Mouse (Mus musculus) heart, embryonic 14.5 days (tissue): Measurements from ENCODE around the gene Mvb12b. TPM values are rescaled to one million over a fixed set of nuclear protein-coding genes. Genes with fewer than 3 reads are reported as not detected.

Experiments used
- ATAC-seq: fragments of 200-750 bp; cut with Nextera tagmentation; 2 replicates; pipeline ENCODE4 v1.8.0; 2017; ENCODE audit warnings: low read depth, moderate TSS enrichment; ENCODE audit not compliant: insufficient number of reproducible peaks, insufficient read depth, low FRiP score
- H3K27ac ChIP-seq, 2 experiments: fragments of 200-500 bp in 1 of 2; fragments of 300-500 bp in 1 of 2; sonication (generic) in 1 of 2; replicated peaks in 1 of 2; 2 replicates each; pipeline ENCODE4 v1.5.1; 2012 to 2014; ENCODE audit warnings: low read depth in 2 of 2, low read length in 2 of 2, control low read depth in 1 of 2, mild to moderate bottlenecking in 1 of 2, mixed read lengths in 1 of 2; ENCODE audit not compliant: control insufficient read depth in 1 of 2, insufficient read depth in 1 of 2
- H3K27me3 ChIP-seq: fragments of 300-500 bp; sonication (generic); 2 replicates; pipeline ENCODE4 v1.6.1; 2014; ENCODE audit warnings: mild to moderate bottlenecking, low read length, control low read depth; ENCODE audit not compliant: control insufficient read depth, insufficient read depth
- H3K36me3 ChIP-seq: fragments of 300-500 bp; sonication (generic); 2 replicates; pipeline ENCODE4 v1.6.1; 2014; ENCODE audit warnings: mild to moderate bottlenecking, control low read depth, low read length, mixed read lengths; ENCODE audit not compliant: control insufficient read depth, insufficient read depth
- H3K4me1 ChIP-seq, 2 experiments: fragments of 200-500 bp in 1 of 2; fragments of 300-500 bp in 1 of 2; sonication (generic) in 1 of 2; 2 replicates each; pipeline ENCODE4 v1.6.1; 2012 to 2014; ENCODE audit warnings: low read length in 2 of 2, control low read depth in 1 of 2, mixed read lengths in 1 of 2; ENCODE audit not compliant: control insufficient read depth in 2 of 2, insufficient read depth in 2 of 2
- H3K4me2 ChIP-seq: fragments of 300-500 bp; sonication (generic); 2 replicates; pipeline ENCODE4 v1.6.1; 2014; ENCODE audit warnings: mild to moderate bottlenecking, low read length
- H3K4me3 ChIP-seq, 2 experiments: fragments of 200-500 bp in 1 of 2; fragments of 300-500 bp in 1 of 2; sonication (generic) in 1 of 2; 2 replicates each; pipeline ENCODE4 v1.5.1; 2012 to 2014; ENCODE audit warnings: low read length in 2 of 2, mild to moderate bottlenecking in 2 of 2, control low read depth in 1 of 2, low read depth in 1 of 2, moderate library complexity in 1 of 2; ENCODE audit not compliant: control insufficient read depth in 1 of 2, insufficient read depth in 1 of 2
- H3K9ac ChIP-seq: fragments of 300-500 bp; sonication (generic); 2 replicates; pipeline ENCODE4 v1.6.1; 2014; ENCODE audit warnings: mild to moderate bottlenecking, low read length
- H3K9me3 ChIP-seq: fragments of 300-500 bp; sonication (generic); 2 replicates; pipeline ENCODE4 v1.6.1; 2016; ENCODE audit warnings: low read length, control low read depth; ENCODE audit not compliant: control insufficient read depth
- WGBS: fragments of 180-500 bp; shearing (Covaris S2); extraction: QIAGEN DNeasy Blood & Tissue Kit; methylation state at CpG from one replicate; pipeline ENCODE4 v1.1.7; 2014; 5-methylcytosine and 5-hydroxymethylcytosine counted together
- polyA plus RNA-seq: library from polyadenylated mRNA; unstranded; fragments of >200 nt; fragmentation: Nextera tagmentation; extraction: Ambion mirVana; gene quantifications from 2 replicates; pipeline ENCODE4 v1.2.1, GENCODE M21; 2014

Mvb12b gene
- polyA plus RNA-seq, 1 experiment from 2014 or later, result 10.4 TPM

DNA sequence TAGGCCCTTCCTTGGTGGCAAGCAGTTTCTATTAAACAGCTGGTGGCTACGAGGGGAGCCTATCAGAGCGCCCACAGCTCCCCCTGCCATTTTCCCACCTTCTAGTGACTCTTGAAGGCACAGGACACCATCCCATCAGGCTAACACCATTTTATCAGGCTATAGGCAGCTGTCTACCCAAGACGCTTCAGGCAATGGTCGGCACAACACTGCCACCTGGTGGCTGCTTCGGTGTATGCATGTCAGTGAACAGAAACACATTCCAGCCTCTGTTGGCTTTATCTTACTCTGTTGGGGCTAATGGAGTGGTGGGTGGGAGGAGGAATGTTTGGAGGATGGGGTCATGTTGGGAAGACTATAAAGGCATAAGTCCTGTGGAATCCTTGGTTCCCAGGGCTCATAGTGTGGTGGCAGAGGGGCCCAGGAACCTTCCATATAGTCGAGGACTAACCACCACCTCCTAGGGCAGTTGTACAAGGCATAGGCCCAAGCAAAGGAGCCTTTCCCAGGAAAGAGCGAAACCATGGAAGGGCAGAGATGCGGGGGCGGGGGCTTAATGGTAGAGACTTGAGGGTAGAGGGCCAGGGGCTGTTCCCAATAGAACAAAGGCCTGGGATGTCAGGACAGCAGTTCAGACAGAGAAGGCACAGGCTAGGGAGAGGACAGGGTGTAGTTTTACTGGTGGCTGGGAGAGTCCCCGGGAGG is 152.8 kb downstream of the Mvb12b start:
- H3K27me3 ChIP-seq, result no peaks in the 10 kb centered on the region
- H3K4me1 ChIP-seq, result no peaks in the 10 kb centered on the region
- no peak overlapping the region for H3K9ac ChIP-seq
- ATAC-seq, result no peak
- H3K36me3 ChIP-seq, result peaks cover 10% of the 10 kb centered on the region; the same call in 1 of the 2 replicates
- no peak overlapping the region for H3K27ac ChIP-seq
- no peaks in the 10 kb centered on the region for H3K9me3 ChIP-seq
- no peak overlapping the region for H3K4me3 ChIP-seq
- WGBS, result 35% methylated on average over 10 of the region's 10 CpGs
- no peak overlapping the region for H3K4me2 ChIP-seq

DNA sequence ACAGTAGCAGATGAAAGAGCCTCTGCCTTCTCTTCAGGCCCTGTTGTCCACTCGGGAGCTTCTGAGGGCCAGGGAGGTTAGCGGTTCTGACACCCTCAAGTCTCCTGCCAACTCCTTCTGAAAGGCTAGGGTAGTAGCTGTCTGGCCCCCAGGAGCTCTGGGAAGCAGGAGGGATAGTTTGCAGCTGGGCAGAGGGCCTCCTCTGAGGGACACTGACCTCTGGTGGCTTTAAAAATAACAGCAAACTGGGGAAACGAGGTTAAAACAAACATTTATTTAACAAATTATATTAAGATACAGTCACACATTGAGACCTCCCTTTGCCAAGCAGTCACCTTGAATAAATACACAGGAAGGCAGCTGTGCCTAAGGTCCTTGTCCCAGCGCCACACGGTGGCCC is 158.0 kb downstream of the Mvb12b start:
- Histone ChIP-seq H3K36me3 (peaks cover 10% of the 10 kb centered on the region; the same call in 1 of the 2 replicates), H3K27me3 (no peaks in the 10 kb centered on the region), H3K4me3 (no peak overlapping the region), H3K9me3 (no peaks in the 10 kb centered on the region), H3K27ac (no peak overlapping the region), H3K4me2 (no peak overlapping the region), H3K4me1 (peaks cover 7% of the 10 kb centered on the region in 2 experiments; a peak in 2 of 4 replicates), H3K9ac (no peak overlapping the region)
- WGBS, result 36% methylated on average over 5 of the region's 5 CpGs
- no peak for ATAC-seq

DNA sequence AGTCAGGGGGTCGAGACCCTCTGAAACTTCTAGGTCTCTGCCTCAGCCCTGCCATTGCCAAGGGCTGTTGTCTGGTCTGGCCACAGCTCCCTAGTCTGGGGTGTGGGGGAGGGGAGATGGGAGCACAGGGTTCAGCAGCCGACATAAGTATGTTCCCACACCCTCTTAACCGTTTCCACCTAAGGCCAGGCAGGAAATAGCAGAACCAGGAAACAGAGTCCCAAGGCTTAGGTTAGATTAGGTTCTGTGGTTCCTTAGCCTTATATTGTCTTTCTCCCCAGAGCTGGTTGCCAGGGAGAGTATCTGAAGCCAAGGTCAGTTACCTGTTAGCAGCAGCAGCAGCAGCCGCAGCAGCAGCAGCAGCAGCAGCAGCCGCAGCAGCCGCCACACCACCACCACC is 160.5 kb downstream of the Mvb12b start:
- Histone ChIP-seq H3K36me3 (peaks cover 4% of the 10 kb centered on the region; the same call in 1 of the 2 replicates), H3K9me3 (no peaks in the 10 kb centered on the region), H3K27me3 (no peaks in the 10 kb centered on the region), H3K4me1 (peaks cover 7% of the 10 kb centered on the region in 2 experiments; a peak in 2 of 4 replicates), H3K4me3 (no peak overlapping the region), H3K27ac (no peak overlapping the region), H3K9ac (no peak overlapping the region), H3K4me2 (no peak overlapping the region)
- no peak for ATAC-seq
- WGBS, result 48% methylated on average over 6 of the region's 6 CpGs

DNA sequence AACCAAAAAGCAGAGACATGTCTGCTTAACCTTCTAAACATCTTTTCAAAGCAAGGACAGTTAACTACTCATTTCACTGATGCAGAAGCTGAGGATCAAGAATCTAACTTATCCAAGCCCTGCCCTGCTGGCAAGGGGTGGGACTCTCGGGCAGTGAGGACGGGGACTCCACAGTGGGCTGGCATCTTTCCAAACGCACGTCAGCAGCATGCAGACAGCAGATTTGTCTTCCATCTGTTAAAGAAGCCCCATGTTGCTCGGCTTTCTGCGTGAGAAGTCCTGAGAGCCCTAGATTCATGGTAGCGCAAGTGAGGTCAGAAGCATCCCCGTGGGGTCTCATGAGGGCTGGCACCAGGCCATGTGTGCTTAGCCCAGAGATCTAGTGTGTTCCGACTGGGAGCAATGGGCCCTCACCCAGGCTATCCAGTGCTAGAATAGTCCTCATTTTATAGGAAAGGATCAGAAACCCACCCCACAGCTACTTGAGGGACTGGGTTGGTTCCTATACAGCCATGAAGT is 167.3 kb downstream of the Mvb12b start:
- Histone ChIP-seq H3K36me3 (no peaks in the 10 kb centered on the region), H3K27me3 (peaks cover 33% of the 10 kb centered on the region), H3K9me3 (no peaks in the 10 kb centered on the region), H3K9ac (no peak overlapping the region), H3K4me1 (peaks cover 9 to 17% of the 10 kb centered on the region in 2 experiments; a peak in 3 of 4 replicates), H3K27ac (no peak overlapping the region), H3K4me3 (no peak overlapping the region), H3K4me2 (no peak overlapping the region)
- 22% methylated on average over 9 of the region's 9 CpGs for WGBS
- ATAC-seq, result no peak

- Histone ChIP-seq H3K27ac (no peak overlapping the region), H3K4me1 (peaks cover 9 to 17% of the 10 kb centered on the region in 2 experiments; a peak in 3 of 4 replicates), H3K36me3 (no peaks in the 10 kb centered on the region), H3K4me2 (no peak overlapping the region), H3K9me3 (no peaks in the 10 kb centered on the region), H3K9ac (no peak overlapping the region), H3K4me3 (no peak overlapping the region), H3K27me3 (peaks cover 41% of the 10 kb centered on the region)
- WGBS, result 46% methylated on average over 12 of the region's 12 CpGs
- no peak for ATAC-seq
Observed at GRCm38 (mm10) chr2:33719339-33720066, 168.2 kb downstream of the Mvb12b start.

DNA sequence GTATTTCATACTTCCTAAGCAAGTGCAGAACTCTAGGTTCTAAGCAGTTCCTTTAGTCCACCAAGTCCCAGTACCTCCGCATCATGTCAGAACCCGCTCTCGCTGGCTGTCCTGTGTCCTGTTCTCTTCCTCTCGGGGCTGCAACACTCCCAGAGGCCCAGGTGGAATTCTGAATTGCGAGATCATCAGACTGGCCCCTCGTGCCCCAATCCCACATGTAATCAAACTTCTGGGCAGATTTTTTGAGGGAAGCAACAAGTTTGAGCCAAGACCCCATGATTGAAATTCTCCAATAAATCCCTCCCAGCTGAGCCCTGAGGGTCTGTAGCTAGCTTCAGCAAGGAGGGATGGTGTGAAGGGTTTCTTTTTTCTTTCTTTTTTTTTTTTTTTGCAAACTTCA is 169.2 kb downstream of the Mvb12b start:
- Histone ChIP-seq H3K9me3 (no peaks in the 10 kb centered on the region), H3K4me2 (no peak overlapping the region), H3K9ac (no peak overlapping the region), H3K27ac (no peak overlapping the region), H3K4me3 (no peak overlapping the region), H3K36me3 (no peaks in the 10 kb centered on the region), H3K27me3 (peaks cover 41% of the 10 kb centered on the region), H3K4me1 (peaks cover 12 to 22% of the 10 kb centered on the region in 2 experiments; a peak in 3 of 4 replicates)
- no peak for ATAC-seq
- 70% methylated on average over 6 of the region's 6 CpGs for WGBS

DNA sequence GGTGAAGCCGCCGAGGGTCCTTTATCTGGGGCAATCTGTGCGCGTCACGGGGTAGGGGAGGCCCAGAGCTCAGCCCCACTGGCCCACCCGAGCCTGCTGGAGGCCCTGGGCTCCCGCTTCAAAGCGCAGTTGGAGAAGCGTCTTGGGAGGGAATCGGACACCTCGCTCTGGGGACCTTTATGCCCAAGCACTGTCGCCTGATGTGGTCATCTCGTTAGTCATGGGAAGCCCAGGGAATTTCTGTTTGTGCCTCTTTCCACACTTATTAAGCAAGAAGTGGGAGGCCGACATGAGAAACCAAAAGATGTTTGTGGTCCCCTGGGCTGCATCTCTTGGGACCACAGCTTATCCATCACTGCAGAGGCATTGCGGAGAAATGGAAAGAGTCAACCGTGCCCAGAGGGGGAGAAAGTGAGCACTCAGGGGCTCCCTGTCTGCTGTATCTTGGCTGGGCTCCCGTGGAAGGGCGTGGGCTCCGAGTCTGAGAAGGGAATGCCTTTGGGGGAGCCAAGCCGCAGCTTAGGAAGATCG is 169.9 kb downstream of the Mvb12b start:
- no peak overlapping the region for H3K4me3 ChIP-seq
- WGBS, result 21% methylated on average over 21 of the region's 21 CpGs
- H3K36me3 ChIP-seq, result no peaks in the 10 kb centered on the region
- no peak overlapping the region for H3K27ac ChIP-seq
- peaks cover 41% of the 10 kb centered on the region for H3K27me3 ChIP-seq
- H3K4me1 ChIP-seq, result peaks cover 14 to 27% of the 10 kb centered on the region in 2 experiments; a peak in 3 of 4 replicates
- no peak for ATAC-seq
- no peak overlapping the region for H3K4me2 ChIP-seq
- H3K9me3 ChIP-seq, result no peaks in the 10 kb centered on the region
- no peak overlapping the region for H3K9ac ChIP-seq
